Mouse (Mus musculus) skeletal muscle tissue, adult 2 months (tissue): ENCODE measurements around the gene Runx2.

Experiments used
- DNase-seq: peaks from one replicate; pipeline ENCODE4 v3.0.0-alpha.2; 2012; ENCODE audit warnings: low read depth, low spot score

The Runx2 gene

GRCm38 (mm10) chr17:44662080-44662706, 152.4 kb downstream of the Runx2 start:
- DNase-seq, result no peak

GRCm38 (mm10) chr17:44660121-44660806, 154.3 kb downstream of the Runx2 start:
- peak; percentile 19 for DNase-seq

- no peak for DNase-seq
These were observed 160.1 kb downstream of the Runx2 start for GRCm38 (mm10) chr17:44654503-44654902.

- DNase-seq, result no peak
These were observed 161.5 kb downstream of the Runx2 start for GRCm38 (mm10) chr17:44653081-44653480.

GRCm38 (mm10) chr17:44652054-44652453, 162.5 kb downstream of the Runx2 start:
- no peak for DNase-seq

- no peak for DNase-seq
These were observed 163.0 kb downstream of the Runx2 start for GRCm38 (mm10) chr17:44651613-44652012.

- no peak for DNase-seq
These were observed 164.2 kb downstream of the Runx2 start for GRCm38 (mm10) chr17:44650431-44650830.

- no peak for DNase-seq
These were observed 165.5 kb downstream of the Runx2 start for GRCm38 (mm10) chr17:44649056-44649455.

GRCm38 (mm10) chr17:44647916-44648315, 166.7 kb downstream of the Runx2 start:
- DNase-seq, result no peak

GRCm38 (mm10) chr17:44645146-44645545, 169.5 kb downstream of the Runx2 start:
- no peak for DNase-seq

GRCm38 (mm10) chr17:44643260-44643659, 171.3 kb downstream of the Runx2 start:
- no peak for DNase-seq

- DNase-seq, result no peak
These were observed 172.5 kb downstream of the Runx2 start for GRCm38 (mm10) chr17:44642126-44642525.

GRCm38 (mm10) chr17:44640910-44641309, 173.7 kb downstream of the Runx2 start:
- no peak for DNase-seq

- DNase-seq, result no peak
These were observed 175.2 kb downstream of the Runx2 start for GRCm38 (mm10) chr17:44639446-44639845.

- no peak for DNase-seq
These were observed 177.3 kb downstream of the Runx2 start for GRCm38 (mm10) chr17:44637181-44637880.

GRCm38 (mm10) chr17:44634486-44634885, 180.1 kb downstream of the Runx2 start:
- no peak for DNase-seq

GRCm38 (mm10) chr17:44633607-44634415, 180.8 kb downstream of the Runx2 start:
- DNase-seq, result no peak

- no peak for DNase-seq
These were observed 181.7 kb downstream of the Runx2 start for GRCm38 (mm10) chr17:44632941-44633340.

- no peak for DNase-seq
These were observed 182.3 kb downstream of the Runx2 start for GRCm38 (mm10) chr17:44632292-44632691.

- no peak for DNase-seq
These were observed 183.0 kb downstream of the Runx2 start for GRCm38 (mm10) chr17:44631577-44631976.

- no peak for DNase-seq
These were observed 187.3 kb downstream of the Runx2 start for GRCm38 (mm10) chr17:44627317-44627716.

- DNase-seq, result no peak
These were observed 190.9 kb downstream of the Runx2 start for GRCm38 (mm10) chr17:44623707-44624106.
